Mouse (Mus musculus) small intestine, adult 2 months (tissue): ENCODE results near the gene Piezo1.

Experiments used
- CTCF ChIP-seq: fragments of 200-500 bp; IDR thresholded peaks from 2 replicates; pipeline ENCODE4 v1.5.1; 2012; ENCODE audit warnings: low read depth, mild to moderate bottlenecking, control low read depth, inconsistent platforms, low read length, moderate library complexity, mixed read lengths; ENCODE audit not compliant: insufficient replicate concordance, insufficient read length; ENCODE audit errors: extremely low read depth
- POLR2A ChIP-seq: fragments of 200-500 bp; IDR thresholded peaks from 2 replicates; pipeline ENCODE4 v1.6.1; 2012; ENCODE audit warnings: low read depth, mild to moderate bottlenecking, control low read depth, inconsistent platforms, low read length, moderate library complexity

DNA sequence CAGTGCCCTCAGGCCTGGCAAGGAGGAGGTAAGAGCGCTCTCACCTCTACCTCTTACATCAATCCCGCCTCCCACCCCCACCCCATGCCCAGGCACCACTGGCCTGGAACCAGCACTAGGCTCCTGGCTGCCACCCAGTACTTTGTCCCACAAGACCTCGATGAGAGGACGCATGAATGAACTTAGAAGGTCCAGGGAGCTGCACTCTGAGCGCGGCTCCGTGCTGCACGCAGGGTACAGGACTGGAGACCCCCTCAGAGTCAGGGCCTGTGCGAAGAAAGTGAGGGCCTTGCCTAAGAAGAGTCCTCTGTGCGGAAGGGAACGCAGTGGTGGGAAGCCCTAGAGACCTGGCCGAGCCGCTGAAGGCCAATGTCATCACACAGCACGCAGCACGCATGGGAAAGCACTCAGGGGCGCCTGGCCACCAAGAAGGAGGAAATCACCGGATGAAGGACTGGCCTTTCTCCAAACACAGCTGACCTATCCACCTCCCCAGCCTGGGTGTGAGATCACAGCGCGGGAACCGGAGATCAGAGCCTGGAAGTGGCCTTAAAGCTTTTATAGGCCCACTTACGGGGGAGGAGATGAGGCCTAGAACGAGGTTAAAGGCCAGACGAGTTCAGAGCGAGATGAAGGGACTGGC, 4.2 kb downstream of the Piezo1 start:
- TF ChIP-seq POLR2A (no peak), CTCF (no peak)
